Mouse (Mus musculus): ENCODE results near the gene Oas1e.
"Not testable (repeated sequence)": the region's sequence is repeated elsewhere in the genome, so short reads cannot be mapped to it uniquely, and the experiment has no call there.

Oas1e gene

DNA sequence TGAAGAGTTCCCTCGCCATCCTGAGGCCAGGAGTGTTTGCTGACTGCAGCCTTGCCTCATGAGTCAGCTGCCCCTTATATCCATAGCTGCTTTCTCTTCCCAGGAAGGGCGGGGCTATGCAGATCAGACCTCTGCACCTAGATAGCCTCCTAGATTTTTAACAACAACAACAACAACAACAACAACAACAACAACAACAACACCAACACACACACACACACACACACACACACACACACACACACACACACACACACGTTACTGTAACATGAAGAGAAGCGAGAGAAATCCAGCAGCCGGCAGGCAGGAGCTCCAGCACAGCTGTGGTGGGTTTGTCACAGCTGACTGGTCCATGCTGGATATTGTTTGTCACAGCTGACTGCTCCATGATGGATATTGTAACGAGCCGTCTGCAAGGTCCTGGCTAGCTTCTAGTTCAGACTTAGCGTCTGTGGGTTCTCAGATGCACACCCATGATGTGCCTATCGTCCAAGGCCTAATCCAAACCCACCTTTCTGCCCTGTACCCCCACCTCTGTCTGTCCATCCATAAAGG is at the start of gene Oas1e:
Gene Oas1e, minus strand, starts transcription at position 51 of the 555 bp plus-strand sequence.
- not testable (repeated sequence) for DNase-seq

DNA sequence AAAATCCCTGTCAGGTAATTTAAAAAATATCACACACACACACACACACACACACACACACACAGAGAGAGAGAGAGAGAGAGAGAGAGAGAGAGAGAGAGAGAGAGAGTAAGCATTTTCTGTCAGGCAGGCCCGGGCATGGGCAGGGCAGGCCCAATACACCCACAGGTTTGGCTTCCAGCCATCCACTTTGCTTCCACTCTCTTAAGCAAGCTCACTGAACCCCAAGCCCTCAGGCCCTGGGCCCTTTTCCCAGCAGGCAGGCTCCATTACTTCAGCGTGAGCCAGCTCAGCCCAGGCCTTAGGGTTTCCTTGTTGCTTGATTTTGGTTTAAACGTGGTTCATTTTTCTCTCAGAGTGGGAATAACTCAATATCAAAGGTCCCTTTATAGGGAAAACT is 49.4 kb upstream of the Oas1e start:
- no peak for DNase-seq

- peak; percentile 54 for DNase-seq
Measured at GRCm38 (mm10) chr5:120836731-120837585, 41.6 kb upstream of the Oas1e start.

DNA sequence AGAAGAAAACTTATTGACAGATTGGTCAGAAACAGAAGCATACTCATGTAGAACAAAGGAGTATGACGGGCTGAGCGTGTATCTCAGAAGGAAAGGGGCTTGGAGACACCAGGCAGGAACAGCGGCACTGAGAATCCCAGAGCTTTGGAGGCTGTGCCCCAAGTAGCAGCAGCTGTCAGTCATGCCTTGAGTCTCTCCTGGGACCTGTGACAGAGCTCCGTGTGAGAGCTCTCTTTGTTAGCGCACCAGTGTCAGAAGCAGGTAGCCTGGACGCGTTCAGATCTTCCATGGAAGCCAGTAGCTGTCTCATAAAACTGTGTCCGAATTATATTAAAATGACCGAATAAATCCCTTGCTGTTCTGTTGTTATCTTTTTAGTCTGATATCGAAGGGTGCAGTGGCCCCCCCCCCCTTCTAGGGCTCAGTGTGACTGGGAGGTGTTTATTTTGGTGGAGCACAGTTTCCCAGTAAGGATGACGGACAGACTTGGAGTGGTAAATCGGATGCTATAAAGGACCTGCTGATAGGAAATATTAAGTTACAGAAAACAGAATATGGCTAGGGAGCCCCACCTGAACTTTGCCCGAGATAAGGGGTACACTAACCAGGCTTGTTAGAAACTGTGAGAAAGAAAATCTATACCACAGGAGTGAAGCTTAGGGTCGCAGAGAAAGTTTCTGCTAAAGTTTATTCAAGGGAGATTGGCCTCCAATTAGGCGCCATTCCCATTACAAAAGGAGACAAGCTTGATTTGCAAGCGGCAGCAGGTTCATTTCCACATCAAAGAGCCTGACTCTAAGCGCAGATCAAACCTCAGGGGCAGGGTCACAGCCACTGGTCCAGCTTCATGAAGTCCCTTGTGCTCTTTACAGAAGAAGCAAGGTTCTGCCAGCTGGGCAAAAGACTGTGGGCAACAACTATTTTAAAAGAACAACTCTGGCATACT is 38.3 kb upstream of the Oas1e start:
- DNase-seq: no peak

GRCm38 (mm10) chr5:120831031-120831430 is 35.7 kb upstream of the Oas1e start:
- no peak for DNase-seq

GRCm38 (mm10) chr5:120818999-120819398 is 23.7 kb upstream of the Oas1e start:
- DNase-seq: no peak

GRCm38 (mm10) chr5:120815949-120816348 is 20.6 kb upstream of the Oas1e start:
- peak; percentile 51 for DNase-seq

DNA sequence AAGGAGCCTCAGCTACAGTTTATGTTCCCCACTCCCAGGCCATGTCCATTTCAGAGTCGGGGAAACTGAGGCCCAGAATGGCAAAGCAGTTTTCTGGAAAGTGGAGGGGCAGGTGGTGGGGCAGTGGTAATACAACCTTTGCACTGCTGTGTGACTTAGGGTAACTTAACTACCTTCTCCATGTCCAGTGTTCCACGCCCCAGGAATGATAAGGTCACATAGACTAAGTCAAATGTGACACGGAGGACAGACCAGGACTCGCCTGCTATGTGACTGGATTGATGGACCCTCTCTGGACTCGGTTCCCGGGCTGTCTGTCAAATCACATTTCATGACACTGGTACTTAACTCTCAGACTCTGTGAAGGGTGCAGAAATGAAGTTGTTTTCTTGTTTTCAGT is 17.7 kb upstream of the Oas1e start:
- DNase-seq: no peak

DNA sequence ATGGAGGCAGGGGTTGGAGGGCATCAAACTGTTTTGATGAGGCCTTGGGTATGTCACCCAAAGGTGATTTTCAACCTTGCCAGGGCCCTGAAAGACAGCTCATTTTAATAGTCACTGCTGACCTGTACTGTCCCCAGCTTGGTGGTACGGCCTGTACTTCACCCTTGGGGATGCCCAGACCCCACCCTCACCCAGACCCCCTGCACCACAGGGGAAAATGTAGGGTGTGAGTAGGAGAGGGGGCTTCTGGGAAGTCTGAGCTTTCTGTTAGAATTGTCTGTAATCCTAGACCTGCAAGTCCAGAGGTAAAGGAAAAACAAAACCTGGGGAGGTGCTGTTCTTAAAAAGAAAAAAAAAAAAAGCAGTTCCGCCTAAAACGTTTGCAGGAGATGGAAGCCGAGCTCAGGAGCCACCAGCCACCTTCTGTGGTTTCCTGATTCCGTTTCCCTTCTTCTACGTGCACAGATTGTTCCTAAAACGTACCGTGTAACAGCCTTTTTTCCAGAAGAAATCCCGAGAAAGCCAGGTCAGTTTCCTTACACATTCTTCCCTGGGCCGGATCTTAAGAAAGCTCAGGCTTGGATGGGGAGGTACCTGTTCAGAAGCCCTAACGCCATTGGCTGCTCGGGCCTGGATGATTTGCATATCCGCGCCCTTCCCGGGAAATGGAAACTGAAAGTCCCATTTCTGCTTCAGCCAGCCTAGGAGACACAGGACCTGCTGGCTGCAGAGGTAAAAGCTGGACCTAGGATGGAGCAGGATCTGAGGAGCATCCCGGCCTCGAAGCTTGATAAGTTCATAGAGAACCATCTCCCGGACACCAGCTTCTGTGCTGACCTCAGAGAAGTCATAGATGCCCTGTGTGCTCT is 16.9 kb upstream of the Oas1e start, which contains the start of gene Oas1c:
Gene Oas1c, minus strand, starts transcription at position 564 of the 869 bp plus-strand sequence.
- DNase-seq: peak; percentile 90

DNA sequence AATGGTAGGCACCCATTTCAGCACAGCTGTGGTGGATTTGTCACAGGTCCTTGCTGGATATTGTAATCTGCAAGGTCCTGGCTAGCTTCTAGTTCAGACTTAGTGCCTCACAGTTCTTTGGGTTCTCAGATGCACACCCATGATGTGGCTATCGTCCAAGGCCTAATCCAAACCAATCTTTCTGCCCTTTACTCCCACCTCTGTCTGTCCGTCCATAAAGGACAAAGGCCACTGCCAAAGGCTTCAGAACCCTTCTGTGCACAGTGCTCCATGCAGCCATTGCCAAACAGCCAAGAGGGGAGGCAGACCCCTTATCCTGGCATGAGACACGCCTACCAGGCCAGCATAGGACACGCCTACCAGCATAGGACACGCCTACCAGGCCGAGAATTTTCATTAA is 13.8 kb upstream of the Oas1e start:
- DNase-seq: peak; percentile 9

GRCm38 (mm10) chr5:120806458-120806857 is 11.1 kb upstream of the Oas1e start:
- peak; percentile 70 for DNase-seq

- DNase-seq: no peak
Measured at GRCm38 (mm10) chr5:120803596-120803995, 8.3 kb upstream of the Oas1e start.

- DNase-seq: not testable (repeated sequence)
Measured at GRCm38 (mm10) chr5:120798943-120799342, 3.6 kb upstream of the Oas1e start.

- not testable (repeated sequence) for DNase-seq
Measured at GRCm38 (mm10) chr5:120798147-120798546, 2.8 kb upstream of the Oas1e start.

DNA sequence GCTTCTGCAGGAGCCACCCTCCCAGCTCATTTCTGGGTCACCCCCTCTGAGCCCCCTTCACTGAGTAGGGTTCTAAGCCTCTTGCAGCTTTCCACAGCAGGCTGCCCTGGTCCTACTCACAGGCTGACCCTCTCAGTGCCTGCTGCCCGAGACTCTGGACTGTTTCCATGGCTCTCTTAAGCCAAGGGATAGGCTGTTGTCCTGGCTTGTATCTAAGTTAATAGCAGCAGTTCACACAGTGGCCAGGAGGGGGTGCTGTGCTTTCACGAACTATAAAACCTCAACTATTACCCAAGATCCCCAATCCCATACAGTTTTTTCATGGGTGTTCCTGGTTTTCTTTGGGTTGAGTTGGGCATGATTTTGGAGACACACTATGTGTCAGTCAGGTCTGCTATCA is 2.3 kb downstream of the Oas1e start:
- DNase-seq: peak; percentile 66

GRCm38 (mm10) chr5:120787042-120787441 is 8.3 kb downstream of the Oas1e start:
- no peak for DNase-seq

GRCm38 (mm10) chr5:120782446-120782845 is 12.9 kb downstream of the Oas1e start:
- no peak for DNase-seq

DNA sequence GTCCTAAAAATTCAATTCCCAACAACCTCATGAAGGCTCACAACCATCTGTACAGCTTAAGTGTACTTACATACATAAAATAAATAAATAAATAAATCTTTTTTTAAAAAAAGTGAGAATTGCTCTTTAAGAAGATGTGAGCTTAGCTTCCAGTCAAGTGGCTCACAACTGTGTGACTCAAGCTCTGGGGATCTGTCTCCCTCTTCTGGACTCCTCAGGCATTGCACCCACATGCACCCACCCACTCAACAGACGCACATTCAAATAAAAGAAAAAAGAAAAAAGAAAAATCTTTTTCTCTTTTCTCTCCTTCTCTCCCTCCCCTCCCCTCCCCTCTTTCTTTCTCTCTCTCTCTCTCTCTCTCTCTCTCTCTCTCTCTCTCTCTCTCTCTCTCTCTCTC is 13.7 kb downstream of the Oas1e start:
- no peak for DNase-seq

DNA sequence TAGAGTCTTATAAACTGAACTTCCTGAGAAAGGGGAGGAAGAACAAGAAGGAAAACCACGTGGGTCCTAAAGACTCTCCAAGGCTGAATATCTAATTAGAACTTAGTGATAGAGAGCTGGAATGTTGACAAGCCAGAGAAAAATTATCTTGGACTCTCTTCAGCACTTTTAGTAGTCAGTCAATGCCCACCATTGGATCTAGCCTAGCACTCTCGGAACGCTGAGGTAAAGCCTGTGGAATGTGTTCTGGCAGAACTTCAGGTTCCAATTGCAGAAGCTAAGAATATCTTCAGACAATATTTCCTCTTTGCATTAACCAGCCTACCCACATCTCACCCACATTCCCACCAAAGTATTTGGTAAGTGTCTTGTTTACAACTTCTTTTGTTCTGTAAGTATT is 15.4 kb downstream of the Oas1e start:
- DNase-seq: no peak

DNA sequence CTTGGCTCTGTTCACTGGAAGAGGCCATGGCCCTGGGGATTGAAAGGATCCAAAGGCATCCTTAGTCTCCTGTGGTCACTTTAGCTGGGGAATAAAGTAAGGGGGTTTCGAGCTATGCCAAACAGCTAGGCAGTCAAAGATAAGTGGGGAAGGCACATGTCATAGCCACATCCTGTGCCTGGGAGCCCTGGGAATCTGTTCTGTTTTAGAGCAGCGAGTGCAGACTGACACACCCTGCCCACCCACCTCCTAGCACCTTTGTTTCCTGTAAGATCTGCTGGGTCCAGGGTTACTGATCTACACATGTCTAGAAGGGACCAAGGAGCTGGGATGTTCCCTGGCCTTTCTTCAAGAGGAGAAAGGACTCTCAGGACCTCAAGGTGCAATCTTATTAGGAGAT is 16.4 kb downstream of the Oas1e start:
- no peak for DNase-seq

DNA sequence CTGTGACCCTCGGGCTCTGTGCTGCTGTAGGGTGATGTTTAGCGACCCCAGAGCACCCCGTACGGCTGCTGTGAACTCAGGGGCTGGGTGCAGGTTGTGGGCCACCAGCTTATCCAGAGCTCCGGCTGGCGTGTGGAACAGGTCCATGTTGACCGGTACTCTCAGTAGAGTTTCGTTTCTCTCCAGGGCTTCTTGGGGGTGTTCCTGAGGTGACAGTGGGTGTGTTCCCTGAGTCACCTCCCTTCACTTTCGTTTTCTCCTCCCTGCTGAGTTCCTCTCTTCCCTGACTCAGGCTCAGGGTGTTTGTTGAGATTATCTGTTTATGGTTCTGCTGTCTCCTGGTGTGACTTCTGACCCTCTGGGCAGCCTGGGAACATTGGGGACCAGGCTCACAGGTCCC is 17.9 kb downstream of the Oas1e start, which contains the start of gene Oas3:
Gene Oas3, minus strand, starts transcription at position 184 of the 400 bp plus-strand sequence.
- DNase-seq: no peak

- DNase-seq: no peak
Measured at GRCm38 (mm10) chr5:120776801-120777200, 18.5 kb downstream of the Oas1e start.
